20 mouse cellular contexts compared by ENCODE assay signal in genomic region chr10:124710954-124711353, GRCm38 (mm10).
DNase-seq lines count a peak whose midpoint lies in the region; ATAC-seq and TF ChIP-seq lines count a peak whose summit lies in the region.
"Had no signal": no experiment of that assay in that cellular context is flagged by ENCODE, and none has a peak within 500 bp of the region (broad histone marks: within the 10 kb centered on the region; RNA-seq: fewer than 3 reads in every experiment).

No protein-coding gene starts in this region.

- TF ChIP-seq CTCF in intestine, postnatal 0 days (IDR thresholded peaks at IDR 0.05; ENCODE audit: low read depth) = no peak
- TF ChIP-seq CTCF in stomach, postnatal 0 days (IDR thresholded peaks at IDR 0.05; ENCODE audit: low read depth) = no peak
- TF ChIP-seq CTCF in gastrocnemius, adult 2 months (IDR thresholded peaks at IDR 0.05) = no peak

- H3K9ac ChIP-seq in intestine, embryonic 15.5 days = no peak overlapping the region
- H3K9ac ChIP-seq in intestine, postnatal 0 days (ENCODE audit: low read depth, low read length) = no peak overlapping the region
- no peak overlapping the region for H3K9ac ChIP-seq in stomach, postnatal 0 days (ENCODE audit: low read length)
- H3K9ac ChIP-seq: embryonic facial prominence, embryonic 12.5 days; forebrain, embryonic 13.5 days; forebrain, embryonic 15.5 days; forebrain, postnatal 0 days had no signal

- no peak overlapping the region for H3K4me2 ChIP-seq in intestine, embryonic 15.5 days (replicated peaks)
- no peak overlapping the region for H3K4me2 ChIP-seq in intestine, postnatal 0 days (replicated peaks; ENCODE audit: low read depth)
- H3K4me2 ChIP-seq in stomach, postnatal 0 days (replicated peaks; ENCODE audit: low read depth) = no peak overlapping the region
- H3K4me2 ChIP-seq: embryonic facial prominence, embryonic 12.5 days; forebrain, embryonic 13.5 days; forebrain, embryonic 15.5 days had no signal

- peak; percentile 58 for ATAC-seq in intestine, embryonic 15.5 days
- ATAC-seq in intestine, postnatal 0 days = peak; percentile 80
- peak; percentile 68 for ATAC-seq in stomach, postnatal 0 days (ENCODE audit: low FRiP score, low TSS enrichment)
- ATAC-seq: forebrain, embryonic 13.5 days; forebrain, embryonic 15.5 days; forebrain, postnatal 0 days had no signal

- no peaks in the 10 kb centered on the region for H3K27me3 ChIP-seq in intestine, embryonic 15.5 days (replicated peaks)
- no peaks in the 10 kb centered on the region for H3K27me3 ChIP-seq in intestine, postnatal 0 days (replicated peaks; ENCODE audit: control insufficient read depth, insufficient read depth, low read length)
- no peaks in the 10 kb centered on the region for H3K27me3 ChIP-seq in stomach, postnatal 0 days (ENCODE audit: control insufficient read depth, insufficient read depth, low read length)
- H3K27me3 ChIP-seq: embryonic facial prominence, embryonic 12.5 days; forebrain, embryonic 13.5 days; forebrain, embryonic 15.5 days had no signal

- H3K9me3 ChIP-seq in intestine, embryonic 15.5 days = no peaks in the 10 kb centered on the region
- no peaks in the 10 kb centered on the region for H3K9me3 ChIP-seq in intestine, postnatal 0 days (ENCODE audit: control insufficient read depth)
- no peaks in the 10 kb centered on the region for H3K9me3 ChIP-seq in stomach, postnatal 0 days (ENCODE audit: control insufficient read depth, low read length)
- H3K9me3 ChIP-seq: embryonic facial prominence, embryonic 10.5 days; embryonic facial prominence, embryonic 12.5 days; forebrain, embryonic 13.5 days; forebrain, embryonic 15.5 days had no signal

- no peak overlapping the region for H3K27ac ChIP-seq in intestine, embryonic 15.5 days
- no peak overlapping the region for H3K27ac ChIP-seq in intestine, postnatal 0 days (ENCODE audit: low read depth, low read length)
- no peak overlapping the region for H3K27ac ChIP-seq in stomach, postnatal 0 days (replicated peaks)
- no peak overlapping the region for H3K27ac ChIP-seq in gastrocnemius, adult 2 months
- H3K27ac ChIP-seq: embryonic facial prominence, embryonic 10.5 days; embryonic facial prominence, embryonic 12.5 days; forebrain, embryonic 13.5 days; forebrain, embryonic 15.5 days had no signal

- intact Hi-C loops in gastrocnemius, adult 2 months (cut with DNase I) = no loop called here

- no peaks in the 10 kb centered on the region for H3K4me1 ChIP-seq in intestine, embryonic 15.5 days (replicated peaks)
- no peaks in the 10 kb centered on the region for H3K4me1 ChIP-seq in intestine, postnatal 0 days (replicated peaks; ENCODE audit: control insufficient read depth, insufficient read depth, low read length)
- H3K4me1 ChIP-seq in stomach, postnatal 0 days (replicated peaks; ENCODE audit: control insufficient read depth, insufficient read depth) = no peaks in the 10 kb centered on the region
- H3K4me1 ChIP-seq: embryonic facial prominence, embryonic 10.5 days; embryonic facial prominence, embryonic 12.5 days; forebrain, embryonic 13.5 days; forebrain, embryonic 15.5 days had no signal

- TF ChIP-seq EP300 in stomach, postnatal 0 days (optimal IDR thresholded peaks at IDR 0.05) = no peak

- H3K36me3 ChIP-seq in intestine, embryonic 15.5 days = no peaks in the 10 kb centered on the region
- no peaks in the 10 kb centered on the region for H3K36me3 ChIP-seq in intestine, postnatal 0 days (ENCODE audit: control insufficient read depth, insufficient read depth)
- H3K36me3 ChIP-seq in stomach, postnatal 0 days (ENCODE audit: control insufficient read depth, insufficient read depth, low read length) = no peaks in the 10 kb centered on the region
- H3K36me3 ChIP-seq: embryonic facial prominence, embryonic 10.5 days; embryonic facial prominence, embryonic 12.5 days; forebrain, embryonic 15.5 days had no signal

- H3K4me3 ChIP-seq in intestine, embryonic 15.5 days (replicated peaks) = no peak overlapping the region
- no peak overlapping the region for H3K4me3 ChIP-seq in intestine, postnatal 0 days (ENCODE audit: low read depth, low read length)
- H3K4me3 ChIP-seq in stomach, postnatal 0 days (ENCODE audit: low read depth, low read length) = no peak overlapping the region
- H3K4me3 ChIP-seq in gastrocnemius, adult 2 months = no peak overlapping the region
- H3K4me3 ChIP-seq: embryonic facial prominence, embryonic 10.5 days; embryonic facial prominence, embryonic 12.5 days; forebrain, embryonic 13.5 days; forebrain, embryonic 15.5 days had no signal

- no peak for DNase-seq in stomach, postnatal 0 days (ENCODE audit: low spot score)
- DNase-seq in gastrocnemius, adult 2 months = no peak
- no peak for DNase-seq in thymus, postnatal 25 days
- DNase-seq in layer of hippocampus, postnatal 14 days (ENCODE audit: low spot score in 2 of 2) = no peak
- DNase-seq: adrenal gland, adult 8-10 months; adrenal gland, postnatal 14 days; adrenal gland, postnatal 36 days; cerebellum, adult 11 months; cerebellum, adult 18-20 months; cerebellum, adult 8-10 months; cerebellum, adult 9-11 months; cerebellum, postnatal 14 days; cerebellum, postnatal 36 days; forebrain, postnatal 0 days had no signal

- 73% methylated on average over 3 of the region's 3 CpGs for WGBS in intestine, embryonic 15.5 days
- WGBS in intestine, postnatal 0 days = 30% methylated on average over 3 of the region's 3 CpGs
- 59% methylated on average over 3 of the region's 3 CpGs for WGBS in stomach, postnatal 0 days
